Mouse (Mus musculus): ENCODE data around the gene Klhl30.

- TF ChIP-seq POLR2A (IDR thresholded peaks at IDR 0.05; ENCODE audit: low read depth, low read length) (no peak), CTCF (IDR thresholded peaks at IDR 0.05; ENCODE audit: borderline replicate concordance, insufficient read depth, low read length) (no peak)
Measured at GRCm38 (mm10) chr1:91373414-91373835, 22.6 kb downstream of the Klhl30 start.

Measured in embryonic fibroblast, embryonic 13.5 days (primary cell).